Mouse (Mus musculus) lung, postnatal 0 days (tissue): ENCODE measurements at regions not wholly inside any gene's neighbourhood (a gene's known extent, or its start where the extent isn't known, plus 50 kb on each side); places are given as distances from the start of the nearest gene placed in this dataset.

Experiments
- CTCF ChIP-seq: IDR thresholded peaks from 2 replicates; pipeline ENCODE4 v1.5.1; 2016; ENCODE audit warnings: antibody characterized with exemption, mild to moderate bottlenecking
- EP300 ChIP-seq: IDR thresholded peaks from 2 replicates; pipeline ENCODE4 v1.6.1; 2016; ENCODE audit warnings: antibody characterized with exemption, mild to moderate bottlenecking, control low read depth

DNA sequence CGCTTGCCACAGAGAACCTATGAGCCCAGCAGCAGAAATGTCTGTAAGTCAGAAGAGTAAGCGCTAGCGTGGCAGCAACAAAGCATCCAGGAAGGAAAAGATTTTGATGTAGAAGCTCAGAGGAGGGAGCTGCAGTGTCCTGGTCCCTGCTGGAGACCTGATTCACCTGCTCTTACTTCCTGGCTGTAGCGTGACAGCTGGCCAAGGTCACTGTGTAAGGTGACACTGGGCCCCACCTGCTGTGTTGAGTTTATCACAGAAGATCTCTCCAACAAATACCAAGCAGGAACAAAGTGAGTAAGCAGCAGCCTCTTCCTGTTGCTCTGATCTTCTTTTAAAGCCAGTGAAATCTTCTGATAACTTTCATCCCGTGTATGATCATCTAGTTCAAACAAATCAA is 86.4 kb downstream of the Zfp169 start:
- TF ChIP-seq CTCF, result no peak
- no peak for TF ChIP-seq EP300
